Mouse (Mus musculus) lung, adult 2 months (tissue): ENCODE measurements around the gene Gramd4. TPM values are rescaled to one million over a fixed set of nuclear protein-coding genes. Genes with fewer than 3 reads are reported as not detected.
"Not testable (repeated sequence)": the region's sequence is repeated elsewhere in the genome, so short reads cannot be mapped to it uniquely, and the experiment has no call there.

Source experiments
- DNase-seq: peaks from one replicate; pipeline ENCODE4 v3.0.0; 2022
- H3K4me1 ChIP-seq: fragments of 200-500 bp; 2 replicates; pipeline ENCODE4 v1.6.1; 2011; ENCODE audit warnings: low read length; ENCODE audit not compliant: control insufficient read depth, insufficient read depth
- H3K4me3 ChIP-seq: fragments of 200-500 bp; replicated peaks from 2 replicates; pipeline ENCODE3; 2011; ENCODE audit warnings: low read depth, mild to moderate bottlenecking, control low read depth, low read length; ENCODE audit errors: extremely low read depth
- CTCF ChIP-seq: fragments of 200-500 bp; IDR thresholded peaks from 2 replicates; pipeline ENCODE4 v1.5.1; 2011; ENCODE audit warnings: mild to moderate bottlenecking, low read length, control low read depth; ENCODE audit not compliant: insufficient read depth
- POLR2A ChIP-seq: fragments of 200-500 bp; IDR thresholded peaks from 2 replicates; pipeline ENCODE4 v1.6.1; 2011; ENCODE audit warnings: low read depth, mild to moderate bottlenecking, control low read depth, low read length, borderline replicate concordance; ENCODE audit errors: extremely low read depth
- WGBS: fragments of 180-500 bp; shearing (Covaris S2); methylation state at CpG from one replicate; pipeline ENCODE4 v1.1.7; 2018; 5-methylcytosine and 5-hydroxymethylcytosine counted together
- polyA plus RNA-seq: library from polyadenylated mRNA; depleted of rRNA; stranded (reverse); fragments of >200 nt; gene quantifications from 2 replicates; pipeline ENCODE4 v1.2.3, GENCODE M21; 2012

The Gramd4 gene
- polyA plus RNA-seq, 1 experiment = 24.4 TPM

DNA sequence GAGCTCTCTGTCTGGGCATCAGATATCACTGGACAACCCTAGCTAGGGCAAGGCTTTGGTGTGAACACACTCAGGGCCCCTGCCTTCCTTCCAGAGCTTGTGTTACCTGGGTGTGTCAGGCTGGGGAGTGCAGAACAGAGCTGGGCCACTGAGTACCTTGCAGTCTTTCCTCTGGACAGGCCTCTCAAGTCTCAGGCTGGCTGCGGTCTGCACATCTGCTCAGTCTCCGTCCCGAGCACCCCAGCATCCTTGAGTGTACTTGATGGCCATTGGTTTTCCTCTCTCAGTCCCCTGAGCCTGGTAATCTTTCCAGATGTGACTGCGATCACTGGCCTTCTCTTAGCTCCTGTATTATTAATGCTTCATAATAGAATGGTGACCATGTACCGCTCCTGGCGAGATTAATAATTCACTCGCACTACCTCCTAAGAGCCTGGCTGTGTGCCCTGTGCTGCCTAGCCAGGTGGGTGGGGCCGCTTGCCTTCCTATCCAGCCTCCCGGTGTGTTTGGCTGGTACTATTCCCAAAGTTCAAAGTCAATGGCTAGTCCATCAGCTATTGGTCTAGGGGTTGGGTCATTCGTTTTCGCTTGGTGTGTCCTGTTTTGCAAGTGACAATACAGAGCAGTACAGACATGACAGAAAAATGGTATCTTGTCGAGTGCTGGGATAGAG lies 34.6 kb downstream of the Gramd4 start:
- peak; percentile 65 for DNase-seq
- TF ChIP-seq CTCF = no peak
- TF ChIP-seq POLR2A = no peak
- Histone ChIP-seq H3K4me3 (no peak overlapping the region), H3K4me1 (peaks cover 26% of the 10 kb centered on the region)
- WGBS = 62% methylated on average over 12 of the region's 12 CpGs

DNA sequence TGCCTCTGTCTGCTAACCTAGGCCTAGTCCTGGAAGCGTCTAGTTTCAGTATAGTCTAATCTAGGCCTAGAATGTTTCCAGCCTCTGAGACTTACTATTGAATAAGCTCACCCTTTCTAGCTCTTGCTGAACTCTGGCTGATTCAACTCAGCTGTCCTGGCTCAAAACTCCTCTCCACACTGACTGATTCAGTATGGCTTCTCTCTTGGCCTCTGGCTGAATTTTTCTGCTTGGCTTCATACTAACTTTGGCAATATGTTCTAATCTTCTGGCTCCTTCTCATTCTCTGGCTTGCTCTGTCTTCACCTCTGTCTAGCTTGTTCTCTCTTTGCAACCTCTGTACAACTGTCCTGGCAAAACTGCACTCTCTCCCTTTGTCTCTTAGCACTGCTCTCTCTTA lies 35.7 kb downstream of the Gramd4 start:
- 79% methylated on average over 1 of the region's 1 CpGs for WGBS
- no peak for DNase-seq
- no peak overlapping the region for H3K4me3 ChIP-seq
- H3K4me1 ChIP-seq = peaks cover 26% of the 10 kb centered on the region
- TF ChIP-seq POLR2A = no peak
- TF ChIP-seq CTCF = no peak

- no peak overlapping the region for H3K4me3 ChIP-seq
- H3K4me1 ChIP-seq = peaks cover 23% of the 10 kb centered on the region
- no peak for TF ChIP-seq CTCF
- DNase-seq = no peak
- WGBS = 75% methylated on average over 10 of the region's 10 CpGs
Observed at GRCm38 (mm10) chr15:86094324-86095121, 37.0 kb downstream of the Gramd4 start.

GRCm38 (mm10) chr15:86095722-86096603 lies 38.5 kb downstream of the Gramd4 start:
- peaks cover 14% of the 10 kb centered on the region for H3K4me1 ChIP-seq
- DNase-seq = no peak

GRCm38 (mm10) chr15:86096604-86097020 lies 39.1 kb downstream of the Gramd4 start:
- H3K4me1 ChIP-seq, H3K4me3 ChIP-seq, DNase-seq: not testable (repeated sequence)
- 92% methylated on average over 5 of the region's 5 CpGs for WGBS

More at GRCm38 (mm10) chr15:86095722-86096603, 38.5 kb downstream of the Gramd4 start:
- 81% methylated on average over 17 of the region's 17 CpGs for WGBS
- no peak overlapping the region for H3K4me3 ChIP-seq
- no peak for TF ChIP-seq CTCF

DNA sequence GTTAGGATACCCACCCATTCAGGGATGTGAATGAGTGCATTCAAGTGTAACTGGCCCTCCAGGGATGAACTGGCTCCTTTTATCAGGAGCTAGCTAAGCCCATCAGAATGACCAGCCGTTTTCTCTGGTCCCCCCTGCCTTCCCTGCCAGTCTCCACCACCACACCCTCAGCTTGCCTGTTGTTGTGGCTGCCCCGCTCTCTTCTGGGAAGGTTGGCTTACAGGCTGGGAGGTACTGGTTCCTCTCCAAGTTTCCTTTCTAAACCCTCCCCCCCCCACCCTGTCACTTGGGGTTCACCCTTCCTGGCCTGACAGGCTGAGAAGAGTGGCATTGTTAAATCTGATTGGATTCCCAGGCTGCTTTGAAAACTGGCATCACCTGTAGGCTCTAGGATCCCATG lies 40.4 kb downstream of the Gramd4 start:
- WGBS = 57% methylated on average over 2 of the region's 2 CpGs
- H3K4me3 ChIP-seq = no peak overlapping the region
- DNase-seq = no peak
- TF ChIP-seq POLR2A = no peak
- TF ChIP-seq CTCF = no peak
- H3K4me1 ChIP-seq = no peaks in the 10 kb centered on the region; the same call in 1 of the 2 replicates

DNA sequence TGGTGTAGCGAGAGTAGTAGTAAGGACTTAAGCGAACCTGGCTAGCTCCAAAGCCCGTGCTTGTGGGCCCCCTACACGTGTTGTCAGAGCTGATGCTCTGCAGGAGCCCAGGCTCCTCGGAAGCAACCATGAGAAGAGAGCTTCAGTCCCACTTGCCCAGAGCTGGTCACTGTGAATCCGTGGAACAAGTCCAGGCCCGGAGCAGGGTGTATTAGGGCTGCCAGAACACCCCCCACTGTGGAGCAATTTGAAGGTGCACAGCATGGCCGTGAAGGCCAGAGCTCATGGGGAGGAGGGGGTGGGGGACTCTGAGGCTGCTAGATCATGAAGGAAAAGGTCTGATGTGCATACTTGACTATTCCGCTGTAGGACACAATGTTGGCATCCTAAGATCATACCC lies 44.1 kb downstream of the Gramd4 start:
- H3K4me3 ChIP-seq = no peak overlapping the region
- 84% methylated on average over 9 of the region's 9 CpGs for WGBS
- H3K4me1 ChIP-seq = no peaks in the 10 kb centered on the region
- no peak for DNase-seq
- TF ChIP-seq CTCF = no peak
- no peak for TF ChIP-seq POLR2A

DNA sequence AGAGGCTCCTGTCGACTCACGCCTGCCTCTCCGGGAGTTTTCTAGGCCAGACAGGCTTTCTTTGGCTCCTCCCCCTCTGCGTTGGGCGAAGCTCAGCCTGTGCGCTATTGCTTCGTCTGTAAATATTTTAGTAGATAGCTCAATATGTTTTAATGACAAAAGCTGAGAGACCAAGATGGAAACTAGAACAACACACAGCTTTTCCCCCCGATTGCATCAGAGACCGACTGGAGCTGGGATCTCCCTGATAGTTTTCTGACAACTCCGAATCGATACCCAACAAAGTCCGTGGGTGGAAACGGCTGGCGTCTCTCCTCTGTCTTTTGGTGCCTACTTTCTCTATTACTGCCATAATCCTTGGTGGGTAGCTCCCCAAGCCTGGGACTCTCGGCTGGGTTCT lies 44.8 kb downstream of the Gramd4 start:
- no peak for TF ChIP-seq POLR2A
- TF ChIP-seq CTCF = no peak
- H3K4me1 ChIP-seq = no peaks in the 10 kb centered on the region
- 91% methylated on average over 15 of the region's 15 CpGs for WGBS
- no peak overlapping the region for H3K4me3 ChIP-seq
- DNase-seq = no peak

DNA sequence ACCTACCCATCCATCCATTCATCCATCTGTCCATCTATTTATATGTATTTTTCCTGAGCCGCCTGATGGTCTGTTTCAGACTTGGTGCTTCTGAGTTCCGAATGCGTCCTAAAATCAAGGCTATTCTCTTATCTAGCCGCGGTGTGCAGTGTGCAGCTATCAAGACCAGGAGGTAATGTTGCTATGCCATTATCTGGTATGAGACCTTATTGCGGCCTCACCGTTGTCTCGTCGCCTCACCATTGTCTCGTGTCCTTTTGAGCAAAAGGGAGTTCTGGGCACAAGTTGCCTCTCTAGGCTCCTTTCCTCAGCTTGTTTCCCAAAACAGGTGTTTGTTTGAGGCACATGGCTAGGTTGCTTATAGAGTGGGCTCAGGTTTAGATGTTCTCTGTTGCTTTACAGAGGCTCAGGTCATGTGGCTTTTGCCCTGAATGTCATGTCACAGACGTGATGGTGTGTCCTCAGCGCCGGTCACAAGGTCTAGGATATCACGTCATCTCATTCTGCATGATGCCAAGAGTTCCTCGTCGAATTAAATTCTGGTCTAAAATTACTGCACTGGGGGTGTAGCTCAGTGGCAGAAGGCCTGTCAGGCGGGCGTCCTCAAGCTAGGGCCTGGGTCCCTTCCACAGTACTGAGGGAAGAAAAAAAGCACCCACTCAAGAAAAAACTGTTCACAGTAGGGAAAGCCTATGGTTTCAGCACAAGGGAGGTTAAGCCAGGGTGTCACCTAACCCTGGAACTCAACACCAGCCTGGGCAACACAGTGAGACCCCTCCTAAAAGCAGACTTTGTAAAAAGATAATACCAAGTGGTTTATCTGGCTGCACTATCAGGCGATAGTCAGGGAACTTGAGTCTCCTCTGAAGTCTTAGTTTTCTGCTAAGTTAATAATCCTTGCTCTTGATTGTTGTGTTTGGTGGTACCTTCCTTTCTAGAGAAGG lies 47.2 kb downstream of the Gramd4 start:
- 93% methylated on average over 19 of the region's 19 CpGs for WGBS
- no peak for DNase-seq
- TF ChIP-seq CTCF = no peak
- no peak for TF ChIP-seq POLR2A
- Histone ChIP-seq H3K4me1 (no peaks in the 10 kb centered on the region), H3K4me3 (no peak overlapping the region)
